Mouse (Mus musculus): ENCODE results near the gene Lmx1b. TPM values are rescaled to one million over a fixed set of nuclear protein-coding genes. Genes with fewer than 3 reads are reported as not detected.
A peak's percentile ranks its signal among the peaks of the same experiment; 100 is the strongest.

The Lmx1b gene
- total RNA-seq, 2 experiments from 2014 or later, result not detected

DNA sequence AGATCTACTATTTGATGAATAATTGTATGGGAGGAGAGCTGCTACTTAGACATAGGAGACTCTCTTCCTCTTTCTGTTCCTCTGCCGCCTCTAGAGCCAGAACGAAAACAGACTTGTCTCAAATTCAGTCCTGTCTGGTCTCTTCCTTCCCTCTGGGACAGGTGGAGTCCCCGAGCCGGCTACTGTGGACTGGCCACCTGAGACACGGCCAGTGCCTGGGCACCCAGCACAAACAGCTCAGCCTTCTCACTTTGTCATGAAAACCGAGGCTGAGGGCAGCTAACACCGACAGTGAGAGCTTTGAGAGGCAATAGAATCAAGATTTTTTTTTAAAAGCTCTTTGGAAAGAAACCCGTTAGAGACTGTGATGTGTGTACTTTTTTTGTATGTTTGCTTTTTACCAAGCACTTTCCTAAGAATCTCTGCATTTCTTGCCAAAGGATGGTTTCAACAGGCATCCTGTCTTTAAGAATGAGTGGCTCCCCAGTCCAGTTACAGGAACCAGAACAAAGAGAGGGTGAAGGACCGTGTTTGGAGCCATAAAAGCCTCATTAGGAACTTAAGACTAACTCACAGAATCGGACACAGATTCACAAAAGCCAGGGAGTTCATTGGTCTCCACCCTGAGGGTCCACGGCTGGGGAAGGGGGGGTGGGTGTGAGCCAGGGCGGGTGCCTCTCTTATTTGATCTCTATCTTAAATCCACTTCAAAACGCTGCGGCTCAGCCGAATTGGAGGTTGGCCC is 5.4 kb upstream of the Lmx1b start:
- no peak for ATAC-seq (replicated peaks; ENCODE audit: low FRiP score, poor library complexity, severe bottlenecking)

DNA sequence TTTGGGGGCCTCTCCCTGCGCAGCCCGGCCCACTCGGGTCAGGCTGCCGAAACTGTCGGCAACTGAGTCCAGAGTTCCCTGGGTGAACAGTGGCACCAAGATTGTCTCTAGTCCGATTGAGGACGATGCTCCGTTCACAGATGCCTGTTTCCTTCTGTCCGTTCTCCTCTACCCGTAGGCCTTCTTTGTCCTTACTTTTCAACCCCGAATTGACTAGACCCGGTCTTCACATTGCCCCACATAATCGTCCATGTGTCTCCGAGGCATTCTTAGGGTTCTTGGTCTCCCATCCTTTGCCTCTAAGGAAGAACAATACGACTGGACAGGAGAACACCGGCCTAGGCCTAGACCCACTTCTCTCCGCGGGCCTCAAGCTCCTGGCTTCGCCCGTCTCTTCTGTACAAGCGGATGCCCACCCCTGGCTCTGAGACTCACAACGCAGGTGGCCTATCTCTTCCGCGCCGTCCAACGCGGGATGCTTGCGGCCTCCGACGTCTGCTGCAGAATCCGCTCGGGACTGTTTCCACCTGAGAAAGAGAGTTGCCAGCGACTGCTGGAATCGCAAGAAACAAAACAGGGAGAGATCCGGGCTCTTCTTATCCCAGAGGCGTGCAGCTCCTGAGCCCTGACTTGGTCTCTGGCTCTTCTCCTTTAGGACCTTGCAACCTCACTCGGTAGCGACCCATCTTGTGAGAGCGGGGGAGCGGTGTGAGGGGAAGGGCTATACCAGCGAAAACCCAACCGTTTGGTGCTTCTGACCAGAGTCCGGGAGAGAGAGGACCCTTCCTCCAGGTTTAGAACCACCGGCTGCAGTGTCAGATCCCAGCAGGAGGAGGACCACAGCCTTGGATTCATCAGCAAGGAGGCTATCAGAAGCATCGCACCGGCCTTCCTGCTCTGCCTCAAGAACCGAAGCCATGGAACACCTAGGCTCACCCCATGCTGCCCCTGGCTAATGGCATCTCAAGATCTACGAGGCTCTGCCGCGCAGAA is 3.7 kb upstream of the Lmx1b start:
- no peak for ATAC-seq (replicated peaks; ENCODE audit: low FRiP score, poor library complexity, severe bottlenecking)

DNA sequence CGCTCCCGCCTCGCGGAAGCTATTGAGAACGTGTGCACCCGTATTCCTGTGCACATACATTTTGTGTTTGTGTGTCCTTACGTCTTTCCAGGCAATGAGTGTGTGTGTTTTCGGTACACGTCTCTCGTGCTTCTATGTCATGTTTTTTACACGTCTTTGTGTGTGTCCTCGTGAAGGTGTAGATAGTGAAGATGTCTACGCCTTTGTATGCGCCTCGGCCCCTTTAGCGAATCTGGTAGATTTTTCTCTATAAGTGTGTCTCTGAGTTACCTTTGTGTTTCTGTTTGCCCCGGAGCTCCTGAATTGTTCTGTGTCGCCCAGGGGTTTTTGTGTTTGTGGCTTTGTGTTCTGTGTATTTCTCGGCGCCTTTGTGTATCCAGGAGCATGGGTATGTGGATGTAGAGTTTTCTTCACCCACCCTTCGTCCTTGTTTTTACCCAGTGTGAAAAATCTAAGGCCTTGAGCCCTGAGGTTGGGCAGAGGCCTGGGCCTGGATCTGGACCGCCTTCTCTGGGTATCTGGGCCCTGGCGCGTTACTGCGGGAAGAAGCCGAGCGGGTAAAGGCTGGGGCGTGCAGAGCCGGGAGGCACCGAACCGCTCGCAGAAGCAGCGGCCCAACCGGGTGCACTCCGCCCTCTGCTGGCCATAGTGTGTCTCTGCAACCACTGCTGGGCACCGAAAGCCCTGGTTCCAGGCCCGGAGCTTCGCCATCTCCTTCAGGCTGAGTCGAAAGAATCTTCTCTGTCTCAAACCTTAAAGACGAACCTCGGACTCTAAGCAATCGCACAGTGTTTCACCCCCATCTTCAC is 2.5 kb upstream of the Lmx1b start:
- ATAC-seq (replicated peaks; ENCODE audit: low FRiP score, poor library complexity, severe bottlenecking), result peak; percentile 53; the same call in 1 of the 2 replicates

- no peak for ATAC-seq (replicated peaks; ENCODE audit: low FRiP score, poor library complexity, severe bottlenecking)
Measured at GRCm38 (mm10) chr2:33641859-33642571, 1.7 kb upstream of the Lmx1b start.

DNA sequence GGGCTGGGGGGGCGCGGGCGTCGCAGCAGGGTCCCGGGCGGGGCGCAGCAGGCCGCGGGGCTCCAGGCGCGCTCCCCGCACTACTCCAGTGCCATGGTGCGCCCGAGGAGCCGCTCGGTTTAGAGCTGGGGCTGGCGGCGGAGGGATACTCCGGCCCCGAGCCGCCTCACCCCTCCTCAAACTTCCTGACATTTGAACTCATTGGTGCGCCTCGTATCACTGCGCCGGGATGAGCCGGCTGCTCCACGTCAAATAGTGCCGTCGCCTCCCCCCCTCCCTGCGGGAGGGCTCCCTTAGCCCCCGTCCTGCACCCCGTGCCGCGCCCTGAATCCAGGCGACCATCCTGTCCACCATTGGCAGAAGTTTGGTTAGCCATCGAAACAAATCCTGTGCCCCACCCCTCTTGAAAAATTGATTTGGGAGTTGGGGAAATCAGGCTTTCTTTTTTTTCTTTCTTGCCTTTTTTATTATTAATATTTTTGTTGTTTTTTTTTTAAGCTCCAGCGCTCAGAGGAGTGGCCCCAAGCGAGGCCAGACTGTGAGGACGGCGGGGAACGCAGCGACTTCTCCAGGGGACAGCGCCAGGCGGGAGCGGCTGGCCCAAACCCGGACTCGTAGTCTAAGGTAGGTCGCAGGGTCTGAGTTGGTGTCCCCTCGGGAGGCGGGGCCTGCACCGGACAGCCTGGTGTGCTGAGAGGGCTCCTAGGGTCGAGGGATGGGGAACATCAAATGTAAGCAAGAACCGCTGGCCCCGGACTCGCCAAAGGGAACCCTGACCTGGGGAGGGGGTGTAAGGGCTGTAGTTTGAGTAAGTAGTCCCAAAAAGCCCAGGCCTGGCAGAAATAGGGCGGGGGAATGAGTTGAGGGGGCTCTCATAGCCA is 907 bp upstream of the Lmx1b start:
- no peak for ATAC-seq (replicated peaks; ENCODE audit: low FRiP score, poor library complexity, severe bottlenecking)

- no peak for ATAC-seq (replicated peaks; ENCODE audit: low FRiP score, poor library complexity, severe bottlenecking)
Measured at GRCm38 (mm10) chr2:33639301-33640170, 775 bp downstream of the Lmx1b start.

GRCm38 (mm10) chr2:33638141-33638733 is 2.1 kb downstream of the Lmx1b start:
- ATAC-seq (replicated peaks; ENCODE audit: low FRiP score, poor library complexity, severe bottlenecking), result no peak

DNA sequence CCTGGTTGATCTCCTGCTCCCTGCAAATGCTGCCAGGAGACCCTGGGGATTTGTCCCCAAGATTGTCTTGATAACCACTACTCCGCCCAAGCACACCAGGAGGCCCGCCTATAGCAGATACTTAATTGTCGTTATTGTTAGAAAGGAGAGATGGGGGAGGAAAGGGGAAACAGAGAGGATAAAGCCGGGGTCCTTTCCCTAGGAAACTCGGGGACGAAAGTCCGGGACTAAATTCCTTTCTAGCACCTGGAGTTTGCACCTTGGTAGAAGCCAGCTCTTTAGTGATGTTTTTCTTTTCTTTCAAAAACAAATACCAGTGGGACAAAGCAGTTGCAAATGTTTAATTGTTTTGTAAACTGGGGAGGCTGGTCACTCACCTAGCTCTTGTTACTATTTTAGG is 3.0 kb downstream of the Lmx1b start:
- no peak for ATAC-seq (replicated peaks; ENCODE audit: low FRiP score, poor library complexity, severe bottlenecking)

GRCm38 (mm10) chr2:33636628-33637188 is 3.6 kb downstream of the Lmx1b start:
- ATAC-seq (replicated peaks; ENCODE audit: low FRiP score, poor library complexity, severe bottlenecking), result no peak

- ATAC-seq (replicated peaks; ENCODE audit: low FRiP score, poor library complexity, severe bottlenecking), result no peak
Measured at GRCm38 (mm10) chr2:33636117-33636521, 4.2 kb downstream of the Lmx1b start.

DNA sequence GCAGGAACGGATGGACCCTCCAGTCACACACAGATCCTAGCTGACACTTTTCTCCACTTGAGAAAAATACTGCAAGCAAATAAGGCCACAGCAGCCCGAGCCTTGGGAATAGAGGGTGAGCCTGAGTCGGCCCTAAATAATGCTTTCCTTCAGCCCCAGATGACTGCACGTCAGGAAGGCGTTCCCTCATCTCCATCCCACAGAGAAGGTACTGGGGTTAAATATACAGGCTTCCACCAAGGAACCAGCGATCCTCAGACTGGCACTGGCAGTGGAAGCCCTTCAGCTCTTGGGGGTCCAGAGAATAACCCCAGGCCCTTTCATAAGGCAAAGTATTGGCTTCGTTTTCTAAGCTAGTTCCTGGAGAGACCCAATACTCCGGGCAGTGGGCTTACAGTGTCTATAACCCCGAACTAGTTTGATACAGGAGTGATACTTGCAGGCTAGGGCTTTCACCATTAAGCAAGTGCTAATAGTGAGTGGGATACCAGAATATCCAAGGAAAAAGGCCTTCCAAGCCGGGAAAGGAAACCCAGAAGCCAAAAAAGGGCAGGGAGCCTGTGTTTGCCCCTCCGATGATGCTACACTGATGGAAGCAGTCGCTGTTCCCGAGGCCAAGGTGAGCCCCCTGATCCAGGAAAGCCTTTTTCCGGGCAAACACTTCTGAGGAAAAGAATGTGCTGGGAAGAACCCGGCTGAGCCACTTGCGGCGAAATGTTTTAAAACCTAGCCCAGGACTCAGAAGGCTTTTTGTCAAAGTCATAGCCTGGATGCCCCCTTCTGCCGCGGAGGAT is 4.8 kb downstream of the Lmx1b start:
- ATAC-seq (replicated peaks; ENCODE audit: low FRiP score, poor library complexity, severe bottlenecking), result no peak

DNA sequence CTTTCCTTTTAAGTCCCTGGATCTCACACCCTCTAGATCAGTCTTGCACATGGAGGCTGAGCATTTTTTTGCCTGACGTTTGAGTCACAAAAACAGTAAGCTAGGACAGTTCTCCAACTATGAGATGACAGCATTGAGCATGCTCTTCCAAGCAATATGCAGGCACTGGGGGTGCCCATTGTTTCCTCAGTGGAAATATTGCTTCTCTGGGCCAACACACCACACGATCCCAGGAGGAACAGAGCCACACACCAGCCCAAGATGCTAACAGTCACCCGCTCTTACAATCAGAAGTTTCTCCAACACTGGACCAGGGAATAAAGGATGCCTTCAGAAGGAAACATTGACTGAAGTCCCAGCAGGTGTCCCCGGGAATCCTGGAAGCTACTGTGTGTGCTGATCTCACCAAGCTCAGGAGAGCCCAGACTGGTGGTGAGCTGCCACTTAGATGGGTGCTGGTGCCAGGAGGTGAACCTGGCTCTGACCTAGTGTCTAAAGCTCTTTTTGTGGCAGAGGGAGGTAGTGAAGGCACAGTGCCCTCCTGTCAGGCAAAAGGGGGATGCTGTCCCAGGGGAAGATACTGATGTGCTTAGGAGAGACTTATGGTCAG is 5.7 kb downstream of the Lmx1b start:
- ATAC-seq (replicated peaks; ENCODE audit: low FRiP score, poor library complexity, severe bottlenecking), result no peak

- ATAC-seq (replicated peaks; ENCODE audit: low FRiP score, poor library complexity, severe bottlenecking), result no peak
Measured at GRCm38 (mm10) chr2:33633955-33634354, 6.4 kb downstream of the Lmx1b start.

DNA sequence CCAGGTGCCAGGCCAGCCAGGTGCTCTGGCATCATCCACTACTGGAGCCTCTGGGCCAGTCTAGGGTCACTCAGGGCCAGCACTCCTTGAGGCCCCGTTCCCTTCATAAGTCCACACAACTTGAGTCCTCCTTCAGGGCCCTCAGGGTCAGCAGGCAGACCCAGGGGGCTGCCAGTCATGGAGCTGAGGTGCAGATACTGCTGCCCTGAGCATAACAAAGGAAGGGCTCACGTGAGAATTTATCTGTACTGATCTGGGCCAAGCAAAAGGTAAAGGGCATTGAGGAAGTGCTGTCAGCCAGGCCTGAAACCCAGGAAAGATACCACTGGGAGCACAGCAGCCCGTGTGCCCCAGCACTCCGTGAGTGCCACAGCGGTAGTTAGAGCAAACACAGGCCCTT is 7.1 kb downstream of the Lmx1b start:
- ATAC-seq (replicated peaks; ENCODE audit: low FRiP score, poor library complexity, severe bottlenecking), result no peak

DNA sequence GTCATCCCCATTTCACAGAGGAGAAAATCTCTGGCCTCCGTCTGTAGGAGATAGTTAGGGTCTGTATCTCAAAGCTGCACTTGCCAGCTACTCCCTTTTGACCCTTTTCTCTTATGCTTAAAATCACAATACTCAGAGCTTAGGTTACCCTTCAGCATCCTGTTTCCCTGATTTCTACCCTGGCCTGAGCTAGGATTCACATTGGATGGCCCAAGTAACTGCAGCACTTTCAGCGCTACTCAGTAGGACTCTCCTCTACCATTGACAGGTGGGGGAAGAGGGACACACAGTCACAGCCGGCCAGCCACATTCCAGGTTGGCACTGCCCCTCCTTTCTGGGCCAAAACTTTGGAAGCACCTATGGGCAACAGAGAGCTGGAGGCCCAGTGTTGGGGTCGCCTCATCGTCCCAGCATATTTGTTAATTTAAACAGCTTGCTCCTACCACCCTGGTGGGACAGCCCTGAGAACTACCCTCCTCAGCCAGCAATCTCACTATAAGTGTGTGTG is 7.7 kb downstream of the Lmx1b start:
- no peak for ATAC-seq (replicated peaks; ENCODE audit: low FRiP score, poor library complexity, severe bottlenecking)
